Mouse (Mus musculus): ENCODE measurements at regions not wholly inside any gene's neighbourhood (a gene's known extent, or its start where the extent isn't known, plus 50 kb on each side); places are given as distances from the start of the nearest gene placed in this dataset.

GRCm38 (mm10) chr15:12066857-12067211 lies 50.8 kb upstream of the Zfr start:
- no peak for DNase-seq

- peak; percentile 54 for DNase-seq
Measured at GRCm38 (mm10) chr15:12066176-12066856, 51.3 kb upstream of the Zfr start.

GRCm38 (mm10) chr15:12054870-12055269 lies 58.1 kb upstream of the Sub1 start:
- DNase-seq, result no peak

- no peak for DNase-seq
Measured at GRCm38 (mm10) chr15:12053610-12054009, 56.8 kb upstream of the Sub1 start.

GRCm38 (mm10) chr15:12048965-12049364 lies 52.2 kb upstream of the Sub1 start:
- no peak for DNase-seq

- DNase-seq, result no peak
Measured at GRCm38 (mm10) chr15:12048214-12048507, 51.4 kb upstream of the Sub1 start.

- no peak for DNase-seq
Measured at GRCm38 (mm10) chr15:12047349-12048213, 50.8 kb upstream of the Sub1 start.
